Mouse (Mus musculus) embryo, embryonic 9.5 days (tissue): ENCODE data around the gene Hoxc6.

ENCODE experiments used
- DNase-seq: peaks from one replicate; pipeline ENCODE4 v3.0.0-alpha.2; 2017; ENCODE audit errors: extremely low spot score

Hoxc6 gene

DNA sequence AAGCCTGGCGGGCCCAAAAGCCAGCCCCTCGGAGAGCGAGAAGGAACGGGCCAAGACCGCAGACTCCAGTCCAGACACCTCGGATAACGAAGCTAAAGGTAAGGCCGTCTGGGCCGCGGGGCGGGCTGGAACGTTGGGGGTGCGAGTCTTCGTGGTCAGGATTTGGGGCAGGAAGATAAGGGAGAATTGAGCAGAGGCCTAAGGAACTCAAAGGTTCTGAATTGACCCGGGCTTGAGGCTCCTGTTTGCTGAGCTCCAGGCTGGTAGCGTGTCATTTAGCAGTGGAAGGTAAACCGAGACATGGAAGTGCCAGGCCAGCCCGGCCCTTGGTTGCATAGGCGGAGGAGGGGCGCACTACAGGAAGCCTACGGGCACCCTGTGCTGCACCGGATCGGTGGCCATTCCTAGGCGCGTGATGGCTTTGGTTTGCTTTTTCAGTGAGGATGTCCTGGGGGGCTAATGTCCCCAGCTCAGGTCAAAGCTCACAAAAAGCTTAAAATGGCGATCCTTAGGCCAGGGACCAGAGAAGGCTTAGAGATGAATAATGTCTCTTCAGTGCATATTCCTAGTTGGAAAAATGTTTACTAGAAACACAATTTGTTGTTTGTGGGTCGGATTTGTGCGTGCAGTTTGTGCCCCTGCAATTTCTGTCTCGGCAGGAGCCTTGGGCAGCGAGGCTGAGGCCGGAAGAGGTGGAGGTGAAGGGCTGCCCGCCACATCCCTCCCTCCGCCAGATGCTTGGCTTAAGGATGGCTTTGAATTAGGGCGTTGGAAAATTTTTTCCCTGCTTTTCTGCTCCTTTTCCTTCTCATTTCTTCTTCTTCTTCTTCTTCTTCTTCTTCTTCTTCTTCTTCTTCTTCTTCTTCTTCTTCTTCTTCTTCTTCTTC is 30.3 kb upstream of the Hoxc6 start:
- no peak for DNase-seq

DNA sequence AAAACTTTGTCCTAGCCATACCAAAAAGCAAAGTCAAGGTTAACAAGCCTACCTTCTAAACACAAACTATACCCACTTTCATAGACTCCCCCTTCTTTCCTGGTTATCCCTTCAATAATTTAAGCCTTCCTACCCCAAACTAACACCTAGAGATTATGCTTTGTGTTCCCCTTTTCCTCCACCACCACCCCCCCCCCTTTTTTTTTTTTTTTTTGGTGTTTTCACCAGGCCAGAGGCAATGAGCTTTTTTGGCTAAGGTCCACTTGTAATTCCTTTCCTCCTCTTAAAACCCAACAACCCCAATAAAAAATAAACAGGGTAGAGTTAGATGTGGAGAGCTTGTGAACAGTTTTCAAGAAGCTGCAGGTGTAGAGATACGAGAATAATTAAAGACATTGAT is 28.8 kb upstream of the Hoxc6 start:
- DNase-seq = no peak

DNA sequence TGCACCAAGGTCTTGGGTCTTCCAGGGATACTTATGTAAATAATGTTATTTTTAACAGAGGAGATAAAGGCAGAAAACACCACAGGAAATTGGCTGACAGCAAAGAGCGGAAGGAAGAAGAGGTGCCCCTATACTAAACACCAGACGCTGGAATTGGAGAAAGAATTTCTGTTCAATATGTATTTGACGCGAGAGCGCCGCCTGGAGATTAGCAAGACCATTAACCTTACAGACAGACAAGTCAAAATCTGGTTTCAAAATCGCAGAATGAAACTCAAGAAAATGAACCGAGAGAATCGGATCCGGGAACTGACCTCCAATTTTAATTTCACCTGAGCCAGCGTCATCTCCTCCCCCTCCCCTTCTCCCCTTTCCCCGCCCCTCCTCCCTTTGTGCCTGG is 27.3 kb upstream of the Hoxc6 start:
- no peak for DNase-seq

DNA sequence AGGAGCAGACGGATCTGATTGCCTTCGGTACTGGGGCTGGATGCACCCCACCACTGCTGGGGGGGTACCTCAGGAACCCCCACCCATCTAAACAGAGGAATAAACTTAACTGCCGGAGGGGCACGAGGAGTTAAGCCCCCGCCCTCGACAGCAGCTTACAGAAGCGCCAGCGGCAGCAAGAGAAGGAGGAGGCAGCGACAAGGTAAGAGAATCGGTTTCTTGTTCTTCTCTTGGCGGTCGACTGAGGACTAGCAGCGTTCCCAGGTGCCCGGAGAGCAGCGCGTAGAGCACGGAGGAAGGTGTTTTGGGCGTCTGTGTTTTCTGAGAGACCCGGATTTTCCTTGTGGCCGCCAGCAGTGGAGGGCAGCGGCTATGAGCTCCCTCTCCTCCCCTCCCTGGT is 25.8 kb upstream of the Hoxc6 start:
- DNase-seq = no peak

DNA sequence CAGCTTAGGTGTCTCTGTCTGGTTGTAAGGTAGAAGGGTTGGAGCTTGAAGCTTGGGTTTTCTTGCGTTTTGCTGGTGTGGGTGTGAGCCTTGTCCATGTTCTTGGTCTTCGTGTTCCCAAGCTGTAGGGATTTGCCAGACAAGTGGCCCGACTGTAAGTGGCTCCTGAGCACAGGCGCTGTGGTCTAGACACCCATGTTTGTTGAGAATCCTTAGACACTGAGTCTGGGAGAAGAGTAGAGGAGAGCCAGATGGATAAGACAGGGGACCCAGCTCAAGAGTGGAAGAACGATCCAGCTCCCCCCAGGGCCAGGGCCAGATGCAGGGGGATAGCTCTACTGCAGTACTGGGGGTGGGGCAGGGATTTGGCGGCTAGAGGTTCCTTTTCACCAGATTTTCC is 25.3 kb upstream of the Hoxc6 start:
- no peak for DNase-seq

DNA sequence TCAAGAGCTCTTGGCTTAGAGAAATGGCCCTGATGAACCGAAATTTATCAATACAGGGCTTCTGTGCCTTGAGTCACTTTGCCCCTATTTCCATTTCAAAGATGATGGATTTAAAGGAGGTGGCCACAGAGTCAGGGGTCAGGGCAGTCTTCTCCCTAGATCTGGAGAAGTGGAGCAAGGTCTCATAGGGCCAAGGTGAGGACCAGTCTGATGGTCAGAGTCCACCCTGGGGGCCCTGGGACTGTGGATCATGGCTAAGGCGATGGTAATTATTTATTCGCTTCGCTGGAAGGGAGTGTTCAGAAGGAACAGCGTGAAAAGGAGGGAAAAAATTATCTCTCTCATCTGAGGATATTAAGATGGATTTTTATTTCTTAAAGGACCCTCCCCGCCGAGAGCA is 23.0 kb upstream of the Hoxc6 start:
- no peak for DNase-seq

DNA sequence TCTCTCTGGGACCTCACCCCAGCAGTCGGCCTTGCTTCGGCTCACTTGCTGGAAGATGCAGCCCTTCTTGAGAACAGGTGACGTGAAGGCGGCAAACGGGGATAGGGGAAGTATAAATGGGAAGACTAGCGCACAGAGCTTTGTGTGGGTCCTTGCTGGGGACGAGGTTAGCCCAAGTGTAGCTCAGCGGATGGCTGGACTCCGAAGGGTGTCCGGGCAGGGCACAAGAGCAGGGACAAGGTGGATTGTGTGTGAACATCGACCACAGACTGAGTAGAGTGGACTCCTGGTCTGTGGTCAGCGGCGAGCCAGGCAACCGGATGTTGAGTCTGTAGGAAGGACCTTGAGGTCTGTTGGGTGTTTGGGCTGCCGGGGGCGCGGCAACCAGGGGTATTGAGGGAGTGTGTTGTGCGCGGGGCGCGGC is 22.4 kb upstream of the Hoxc6 start:
- DNase-seq = no peak

DNA sequence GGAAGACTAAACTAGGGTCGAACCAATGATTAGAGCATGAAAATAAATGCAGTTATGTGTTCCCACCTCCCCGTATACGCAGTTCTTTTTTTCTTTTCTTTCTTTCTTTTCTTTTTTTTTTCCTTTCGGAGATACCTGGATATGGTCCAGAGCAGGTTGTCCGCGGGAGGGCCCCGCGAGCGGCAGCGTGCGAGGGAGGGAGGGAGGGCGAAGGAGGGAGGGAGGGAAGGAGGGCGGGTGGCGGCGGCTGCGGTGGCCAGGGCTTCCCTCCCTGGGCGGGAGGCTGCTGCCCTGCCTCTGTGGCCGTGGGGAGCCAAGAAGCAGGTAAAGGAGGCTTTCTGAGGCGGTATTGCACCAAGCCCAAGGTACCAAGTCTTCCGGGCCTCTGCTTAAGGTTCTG is 21.9 kb upstream of the Hoxc6 start, which contains the start of gene Hoxc9:
TSS of gene Hoxc9 (plus strand) at position 269 of the 400 bp plus-strand sequence.
- no peak for DNase-seq

DNA sequence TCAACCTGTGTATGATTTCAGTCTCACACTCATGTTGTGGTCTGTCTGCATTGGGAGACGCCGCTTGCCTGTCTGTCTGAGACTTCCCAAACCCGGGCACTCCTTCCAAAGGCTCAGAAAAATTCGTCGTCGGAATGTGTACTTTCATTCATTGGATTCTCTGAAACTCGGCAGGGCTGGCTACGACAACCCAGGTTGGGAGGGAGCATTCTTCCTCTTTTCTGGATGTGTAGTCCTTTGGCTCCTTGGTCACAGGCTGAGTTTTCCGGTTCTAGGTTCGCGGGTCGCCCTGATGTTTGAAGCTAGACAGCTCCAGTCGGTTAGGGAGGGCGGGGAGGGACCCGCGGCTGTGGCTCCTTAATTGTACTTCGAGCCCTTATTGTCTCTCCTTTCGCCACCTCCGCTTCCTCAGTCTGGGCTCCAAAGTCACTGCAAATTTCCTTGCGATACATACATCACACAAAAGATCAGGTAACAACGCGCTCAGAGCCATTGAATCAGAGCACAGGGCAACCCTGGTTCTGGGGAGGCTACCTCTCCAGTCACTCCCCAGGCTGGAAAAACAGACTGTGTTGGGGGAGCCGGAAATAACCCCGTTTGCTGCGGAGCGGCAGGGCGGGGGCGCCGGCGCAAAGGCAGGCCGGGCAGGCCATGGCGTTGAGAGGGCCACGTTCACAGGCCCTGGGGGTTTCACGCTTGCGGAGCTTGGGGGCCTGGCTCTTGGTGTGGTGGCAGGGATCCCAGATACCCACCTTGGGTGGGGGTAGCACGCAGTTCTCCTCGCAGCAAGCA is 21.2 kb upstream of the Hoxc6 start:
- DNase-seq = no peak

DNA sequence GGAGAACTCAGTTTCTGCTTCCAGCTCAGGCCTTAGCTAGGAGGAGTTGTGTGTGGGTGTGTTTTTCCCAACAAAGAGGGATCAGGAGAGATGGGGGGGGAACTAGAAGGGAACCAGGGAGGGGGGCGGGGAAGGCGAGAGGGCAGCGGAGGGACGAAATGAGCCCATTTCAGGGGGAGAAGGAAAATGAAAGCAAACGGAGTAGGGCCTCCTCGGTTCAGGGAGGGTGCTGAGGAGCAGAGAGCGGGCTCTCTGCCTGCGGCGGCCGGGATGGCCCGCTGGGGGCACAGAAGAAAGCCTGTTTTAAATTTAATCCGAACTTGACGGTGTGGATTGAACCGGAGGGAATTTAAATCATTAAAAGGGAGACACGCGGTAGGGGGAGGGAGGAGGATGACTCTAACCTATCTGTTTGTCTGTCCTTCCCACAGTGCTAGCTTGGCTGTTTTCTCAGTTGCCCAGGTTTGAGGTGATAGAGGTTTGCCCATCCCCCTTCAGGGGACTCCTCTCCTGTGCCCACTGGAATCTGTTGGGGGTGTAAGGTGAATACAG is 20.6 kb upstream of the Hoxc6 start:
- DNase-seq = no peak

DNA sequence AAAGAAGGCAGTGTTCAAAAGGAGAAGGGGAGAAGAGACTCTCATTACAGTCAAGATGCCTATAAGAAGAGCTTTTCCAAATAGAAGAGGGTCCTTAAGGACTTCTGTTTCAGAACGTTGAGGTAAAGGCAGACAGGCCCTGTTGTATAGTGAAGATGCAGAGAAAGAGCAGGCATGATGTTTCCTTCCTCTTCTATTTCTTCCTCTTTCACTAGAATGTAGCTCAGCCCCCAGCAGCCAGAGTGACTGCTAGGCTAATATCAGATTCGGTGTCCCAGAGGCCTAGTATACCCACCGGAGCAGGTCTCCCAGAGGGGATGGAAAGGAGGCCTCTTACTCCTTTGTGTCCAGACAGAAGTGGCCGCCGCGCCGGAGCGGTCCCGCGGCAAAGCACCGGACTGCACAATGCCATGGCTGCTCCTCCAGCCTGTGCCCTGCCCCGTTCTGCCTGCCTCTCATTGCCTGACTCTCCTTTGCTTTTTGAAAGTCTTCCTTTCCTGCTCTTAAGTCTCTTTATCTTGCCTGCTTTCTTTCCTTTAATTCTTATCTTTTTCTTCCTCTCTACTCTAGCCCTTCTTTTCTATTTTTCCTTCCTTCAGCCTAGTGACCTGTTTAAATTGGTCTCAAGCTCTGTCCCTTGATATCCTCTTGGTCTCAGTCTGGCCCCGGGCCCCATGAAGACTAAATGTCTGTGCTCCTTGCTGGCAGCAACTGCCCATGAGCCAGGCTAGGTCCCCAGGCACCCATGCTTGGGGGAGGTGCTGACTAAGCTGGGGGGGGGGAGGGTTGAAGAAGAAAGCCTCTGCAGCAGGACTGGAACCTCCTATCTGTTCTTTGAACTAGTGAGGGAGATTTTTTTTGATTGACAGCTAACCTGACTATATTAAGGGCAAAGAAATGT is 19.2 kb upstream of the Hoxc6 start:
- DNase-seq = no peak

DNA sequence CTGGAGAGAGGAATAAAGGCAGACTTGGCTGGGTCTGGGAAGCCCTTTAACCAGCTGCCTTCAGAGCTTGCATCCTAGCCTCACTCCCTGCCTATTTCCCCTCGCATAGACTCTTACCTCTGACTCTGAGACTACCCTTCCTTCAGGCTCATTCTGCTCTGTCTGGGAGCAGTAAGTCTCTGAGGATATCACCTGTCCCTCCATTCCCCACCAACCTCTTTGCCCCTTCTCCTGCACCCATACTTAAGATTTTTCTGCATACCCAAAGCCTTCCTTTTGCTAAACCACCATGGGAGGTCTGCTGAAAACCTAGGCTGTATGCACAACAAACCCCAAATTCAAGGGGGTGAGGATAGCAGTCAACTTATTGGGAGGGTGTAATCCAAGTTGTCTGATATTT is 18.1 kb upstream of the Hoxc6 start:
- no peak for DNase-seq

DNA sequence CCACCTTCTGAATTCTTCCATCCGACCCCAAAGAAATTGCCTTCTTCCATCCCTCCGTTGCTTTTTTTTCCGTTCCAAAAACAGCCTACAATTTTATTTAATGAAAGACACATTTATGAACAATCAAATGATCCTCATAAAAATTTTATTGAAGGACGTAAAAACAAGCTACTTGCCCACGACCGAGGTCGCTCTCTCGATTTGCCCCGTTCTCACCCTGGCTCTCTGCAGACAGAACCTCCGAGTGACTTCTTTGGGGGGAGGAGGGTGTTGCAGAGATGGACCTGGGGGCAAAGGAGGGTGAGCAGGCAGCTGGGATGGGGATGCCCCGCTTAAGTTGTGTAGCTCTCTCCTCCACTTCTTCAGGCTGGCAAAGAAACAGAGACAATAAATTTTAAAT is 17.7 kb upstream of the Hoxc6 start:
- DNase-seq = no peak

DNA sequence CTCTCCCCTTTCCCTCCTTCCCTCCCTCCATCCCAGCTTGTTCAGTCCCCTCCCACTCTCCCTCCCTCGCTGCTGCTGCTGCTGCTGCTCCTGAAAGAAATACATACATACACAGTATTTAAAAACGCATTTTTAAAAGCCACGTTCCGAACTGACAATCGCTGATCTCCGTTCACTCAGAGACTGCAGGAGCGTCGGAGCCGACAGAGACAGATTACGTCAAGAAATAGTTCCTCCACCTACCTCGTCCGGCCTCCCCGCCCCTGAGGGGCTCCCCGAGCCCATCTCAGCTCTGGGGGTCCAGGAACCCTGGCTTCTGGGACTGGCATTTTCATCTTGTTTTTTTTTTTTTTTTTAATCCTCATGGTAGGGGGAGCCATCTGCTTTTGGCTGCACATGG is 17.1 kb upstream of the Hoxc6 start:
- no peak for DNase-seq

DNA sequence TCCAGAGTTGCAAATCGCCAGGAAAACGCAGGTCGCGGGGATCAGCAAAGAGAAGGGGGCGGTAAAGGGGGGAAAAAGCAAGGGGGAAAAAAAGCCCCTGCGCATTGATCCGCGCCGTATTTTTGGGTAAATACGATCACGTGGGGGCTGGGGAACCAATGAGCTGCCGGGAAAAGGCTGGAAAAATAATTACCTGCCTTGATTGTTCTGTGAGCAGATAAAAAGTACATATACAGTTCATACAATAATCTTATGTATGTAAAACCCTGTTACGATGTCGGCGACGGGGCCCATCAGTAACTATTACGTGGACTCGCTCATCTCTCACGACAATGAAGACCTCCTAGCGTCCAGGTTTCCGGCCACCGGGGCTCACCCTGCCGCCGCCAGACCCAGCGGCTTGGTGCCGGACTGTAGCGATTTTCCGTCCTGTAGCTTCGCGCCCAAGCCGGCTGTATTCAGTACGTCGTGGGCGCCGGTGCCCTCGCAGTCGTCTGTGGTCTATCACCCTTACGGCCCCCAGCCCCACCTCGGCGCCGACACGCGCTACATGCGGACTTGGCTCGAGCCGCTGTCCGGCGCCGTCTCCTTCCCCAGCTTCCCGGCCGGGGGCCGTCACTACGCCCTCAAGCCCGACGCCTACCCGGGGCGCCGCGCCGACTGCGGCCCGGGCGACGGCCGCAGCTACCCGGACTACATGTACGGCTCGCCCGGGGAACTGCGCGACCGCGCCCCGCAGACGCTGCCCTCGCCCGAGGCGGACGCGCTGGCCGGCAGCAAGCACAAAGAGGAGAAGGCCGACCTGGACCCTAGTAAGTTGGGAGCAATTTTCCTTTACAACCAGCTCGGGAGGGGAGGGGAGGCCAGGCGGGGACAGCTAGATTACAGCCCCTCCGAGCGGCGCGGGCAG is 16.4 kb upstream of the Hoxc6 start:
- DNase-seq = no peak

DNA sequence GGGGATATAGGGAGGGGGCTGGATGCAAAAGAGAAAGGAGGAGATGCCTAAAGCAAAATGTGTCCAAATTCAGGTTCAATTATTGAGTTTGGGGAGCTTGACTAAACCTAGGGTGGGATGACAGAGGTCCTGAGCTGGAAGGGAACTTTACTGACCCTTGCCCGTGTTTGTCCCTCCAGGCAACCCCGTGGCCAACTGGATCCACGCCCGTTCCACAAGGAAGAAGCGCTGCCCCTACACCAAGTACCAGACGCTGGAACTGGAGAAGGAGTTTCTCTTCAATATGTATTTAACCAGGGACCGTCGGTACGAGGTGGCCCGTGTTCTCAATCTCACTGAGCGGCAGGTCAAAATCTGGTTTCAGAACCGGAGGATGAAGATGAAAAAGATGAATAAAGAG is 14.3 kb upstream of the Hoxc6 start:
- DNase-seq = no peak

DNA sequence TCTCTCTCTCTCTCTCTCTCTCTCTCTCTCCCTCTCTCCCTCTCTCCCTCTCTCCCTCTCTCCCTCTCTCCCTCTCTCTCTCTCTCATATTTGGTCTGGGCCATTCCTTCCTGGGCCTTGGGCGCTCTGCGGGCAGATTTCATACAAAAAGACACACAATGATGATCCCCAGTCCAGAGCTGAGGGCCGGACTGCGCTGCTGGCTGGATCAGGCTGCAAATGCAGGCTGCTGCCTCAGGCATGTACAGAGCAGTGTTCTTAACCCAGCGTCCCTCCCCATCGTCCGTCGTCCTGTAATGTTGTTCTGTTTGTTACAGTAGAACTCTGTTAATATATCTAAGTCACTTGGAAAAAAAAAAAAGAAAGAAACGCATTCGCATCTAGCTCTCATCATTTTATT is 13.5 kb upstream of the Hoxc6 start:
- DNase-seq = no peak

DNA sequence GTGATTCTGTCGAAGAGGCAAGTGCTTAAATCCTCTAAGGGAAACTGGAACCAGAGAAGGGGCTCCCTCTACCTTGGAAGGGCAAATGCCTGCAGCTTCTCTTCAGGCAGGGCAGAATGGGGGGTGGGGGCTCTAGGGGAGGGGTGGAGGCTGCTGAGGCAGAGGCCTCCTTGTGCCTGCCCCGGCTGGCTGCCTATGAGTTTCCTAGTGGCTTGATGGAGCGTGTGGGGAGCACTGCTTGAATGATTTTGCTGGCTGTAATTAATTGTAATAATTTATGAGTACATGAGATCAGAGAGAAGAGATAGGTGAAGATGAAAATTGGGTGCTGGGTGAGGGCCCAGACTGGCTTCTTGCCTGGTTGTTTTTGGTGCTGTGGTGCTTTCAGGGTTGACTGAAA is 13.1 kb upstream of the Hoxc6 start:
- no peak for DNase-seq

DNA sequence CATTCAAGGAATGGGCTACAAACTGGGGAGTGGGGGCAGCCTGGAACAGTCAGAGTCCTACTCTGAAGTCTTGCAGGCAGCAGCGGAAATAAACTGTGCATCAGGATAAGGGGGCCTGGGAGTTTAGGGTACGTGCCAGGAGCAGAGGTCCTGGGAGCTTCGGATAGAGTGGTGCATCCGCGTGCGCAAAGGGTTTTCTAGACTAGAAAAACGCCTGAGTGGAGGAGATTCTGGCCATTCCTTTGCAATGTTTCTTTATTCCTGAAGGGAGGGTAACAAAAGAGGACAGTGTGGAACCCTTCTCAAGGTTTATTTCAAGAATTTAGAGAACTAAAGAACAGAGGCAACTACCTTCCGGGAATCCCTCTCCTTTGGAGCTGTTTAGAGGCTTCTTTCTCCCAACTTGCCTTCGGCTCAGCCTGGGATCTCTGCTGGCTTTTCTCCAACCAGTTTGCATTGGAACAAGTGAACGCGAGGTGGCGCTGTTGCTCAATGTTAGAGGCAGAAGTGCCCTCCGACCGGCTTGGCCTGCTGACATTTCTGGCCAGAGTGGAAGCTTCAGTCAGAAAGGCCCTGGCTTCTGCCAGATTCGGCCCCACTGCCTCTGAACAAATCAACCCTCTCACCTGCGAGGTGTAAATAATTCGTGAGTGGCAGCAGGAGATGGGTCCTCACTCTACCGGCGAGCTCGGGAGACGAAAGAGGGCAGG is 10.8 kb upstream of the Hoxc6 start:
- DNase-seq = peak; percentile 94

DNA sequence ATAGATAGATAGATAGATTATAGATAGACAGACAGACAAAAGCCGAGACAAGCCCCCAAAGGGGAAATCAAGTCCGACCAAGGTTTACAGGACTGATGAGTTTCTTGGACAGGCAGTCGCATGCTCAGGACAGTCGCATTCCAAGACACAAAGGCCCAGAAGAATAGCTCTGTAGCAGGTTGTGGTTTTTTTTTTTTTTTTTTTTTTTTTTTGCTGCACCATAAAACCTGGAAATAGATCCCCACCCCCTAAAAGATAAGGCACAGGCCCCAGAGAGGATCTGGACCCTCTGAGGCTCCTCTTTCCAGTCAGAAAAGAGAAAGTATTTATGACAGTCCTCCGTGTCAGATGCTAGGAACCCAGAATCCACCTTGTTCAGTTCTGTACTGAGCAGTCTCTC is 10.0 kb upstream of the Hoxc6 start:
- DNase-seq = no peak
